Mouse (Mus musculus) embryonic facial prominence, embryonic 13.5 days (tissue): ENCODE measurements around the gene Plekha5. TPM values are rescaled to one million over a fixed set of nuclear protein-coding genes. Genes with fewer than 3 reads are reported as not detected.

ENCODE experiments used
- ATAC-seq: fragments of 200-750 bp; cut with Nextera tagmentation; 2 replicates; pipeline ENCODE4 v1.8.0; 2017; ENCODE audit warnings: low read depth; ENCODE audit not compliant: insufficient number of reproducible peaks, insufficient read depth, low FRiP score, low TSS enrichment
- H3K27ac ChIP-seq: fragments of 300-500 bp; sonication (generic); 2 replicates; pipeline ENCODE4 v1.5.1; 2015; ENCODE audit warnings: moderate library complexity, mild to moderate bottlenecking, inconsistent platforms
- H3K27me3 ChIP-seq: fragments of 300-500 bp; sonication (generic); 2 replicates; pipeline ENCODE4 v1.6.1; 2015; ENCODE audit warnings: mild to moderate bottlenecking, inconsistent platforms
- H3K36me3 ChIP-seq: fragments of 300-500 bp; sonication (generic); 2 replicates; pipeline ENCODE4 v1.6.1; 2015; ENCODE audit warnings: mild to moderate bottlenecking, inconsistent platforms
- H3K4me1 ChIP-seq: fragments of 300-500 bp; sonication (generic); 2 replicates; pipeline ENCODE4 v1.6.1; 2015; ENCODE audit warnings: inconsistent platforms
- H3K4me2 ChIP-seq: fragments of 300-500 bp; sonication (generic); 2 replicates; pipeline ENCODE4 v1.6.1; 2015; ENCODE audit warnings: moderate library complexity, mild to moderate bottlenecking, inconsistent platforms
- H3K4me3 ChIP-seq: fragments of 300-500 bp; sonication (generic); 2 replicates; pipeline ENCODE4 v1.5.1; 2015; ENCODE audit warnings: mild to moderate bottlenecking, inconsistent platforms
- H3K9ac ChIP-seq: fragments of 300-500 bp; sonication (generic); 2 replicates; pipeline ENCODE4 v1.6.1; 2015; ENCODE audit warnings: mild to moderate bottlenecking, inconsistent platforms
- H3K9me3 ChIP-seq: fragments of 300-500 bp; sonication (generic); 2 replicates; pipeline ENCODE4 v1.6.1; 2016; ENCODE audit warnings: inconsistent platforms
- WGBS: fragments of 180-500 bp; shearing (Covaris S2); methylation state at CpG from one replicate; pipeline ENCODE4 v1.1.7; 2015; ENCODE audit warnings: mixed read lengths; 5-methylcytosine and 5-hydroxymethylcytosine counted together
- polyA plus RNA-seq: library from polyadenylated mRNA; unstranded; fragments of >200 nt; fragmentation: Nextera tagmentation; extraction: Ambion mirVana; gene quantifications from 2 replicates; pipeline ENCODE4 v1.2.1, GENCODE M21; 2015

The Plekha5 gene
- polyA plus RNA-seq, 1 experiment from 2014 or later, result 42.3 TPM

DNA sequence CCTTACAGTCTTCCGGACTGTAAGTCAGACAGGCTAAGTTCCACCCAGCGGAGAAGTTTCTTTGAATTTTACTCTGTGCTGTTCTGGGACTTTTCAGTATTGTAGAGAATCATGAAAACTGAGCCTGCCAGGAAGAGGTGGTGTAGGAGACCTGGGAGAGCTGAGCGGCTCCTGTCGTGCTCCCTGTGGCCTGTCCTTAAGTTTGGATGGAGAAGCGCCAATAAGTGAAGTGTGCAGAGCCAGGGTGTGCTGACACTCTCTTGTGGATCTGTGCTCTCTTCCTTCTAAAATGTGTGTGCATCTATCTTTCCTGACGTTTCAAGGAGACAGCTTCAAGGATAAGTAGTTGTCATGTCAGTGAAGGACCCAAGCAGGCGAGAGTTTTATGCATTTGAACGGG is 5.4 kb downstream of the Plekha5 start:
- Histone ChIP-seq H3K4me2 (no peak overlapping the region), H3K27ac (no peak overlapping the region), H3K36me3 (peaks cover 44% of the 10 kb centered on the region), H3K9ac (no peak overlapping the region), H3K27me3 (no peaks in the 10 kb centered on the region), H3K4me3 (no peak overlapping the region), H3K4me1 (peaks cover 15% of the 10 kb centered on the region), H3K9me3 (no peaks in the 10 kb centered on the region)
- no peak for ATAC-seq
- 88% methylated on average over 8 of the region's 8 CpGs for WGBS

DNA sequence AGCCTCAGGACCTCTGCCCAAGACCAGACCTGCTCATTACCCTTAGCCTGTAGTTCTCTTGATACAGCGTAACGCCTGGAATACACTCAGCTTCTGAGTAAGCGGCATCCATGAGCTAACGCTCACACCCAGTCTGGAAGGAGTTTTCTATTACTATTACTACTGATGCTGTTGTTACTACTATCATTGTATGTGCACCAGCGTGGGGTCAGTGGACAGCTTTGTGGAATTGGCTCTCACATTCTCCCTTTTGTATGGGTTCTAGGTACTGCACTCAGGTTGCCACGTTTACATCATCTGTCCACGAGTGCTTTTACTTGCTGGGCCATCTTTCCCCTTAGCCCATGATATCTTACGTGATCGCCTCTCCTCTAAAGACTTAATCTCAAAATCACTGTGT is 8.5 kb downstream of the Plekha5 start:
- 96% methylated on average over 9 of the region's 9 CpGs for WGBS
- peaks cover 48% of the 10 kb centered on the region for H3K36me3 ChIP-seq

DNA sequence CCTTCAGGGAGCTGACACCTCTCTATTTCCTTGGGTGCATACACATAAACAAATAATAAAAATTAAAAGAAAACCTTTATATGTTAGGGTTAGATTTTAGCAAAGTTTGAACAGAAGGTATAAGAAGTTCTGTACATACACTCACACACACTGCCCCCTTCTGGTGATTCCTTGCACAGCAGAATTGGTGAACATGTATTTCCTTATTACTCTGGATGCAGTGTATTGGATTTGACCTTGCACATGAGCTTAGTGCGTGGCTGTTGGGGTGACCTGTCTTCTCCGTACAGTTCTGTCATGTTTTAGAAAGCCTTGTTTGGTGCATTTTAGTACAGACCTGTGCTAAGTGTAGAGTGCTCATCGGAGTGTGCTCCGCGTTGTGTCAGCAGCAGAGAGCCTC is 19.5 kb downstream of the Plekha5 start:
- Histone ChIP-seq H3K36me3 (peaks cover 3% of the 10 kb centered on the region; the same call in 1 of the 2 replicates), H3K27me3 (no peaks in the 10 kb centered on the region), H3K4me2 (no peak overlapping the region), H3K9me3 (no peaks in the 10 kb centered on the region), H3K4me1 (peaks cover 15% of the 10 kb centered on the region), H3K27ac (no peak overlapping the region), H3K9ac (no peak overlapping the region), H3K4me3 (no peak overlapping the region)
- ATAC-seq, result no peak
- WGBS, result 90% methylated on average over 5 of the region's 5 CpGs

More for the DNA sequence above, 8.5 kb downstream of the Plekha5 start:
- Histone ChIP-seq H3K9ac (no peak overlapping the region), H3K4me3 (no peak overlapping the region), H3K27me3 (no peaks in the 10 kb centered on the region), H3K4me1 (no peaks in the 10 kb centered on the region; the same call in 1 of the 2 replicates), H3K9me3 (no peaks in the 10 kb centered on the region), H3K4me2 (no peak overlapping the region), H3K27ac (no peak overlapping the region)
- ATAC-seq, result no peak

DNA sequence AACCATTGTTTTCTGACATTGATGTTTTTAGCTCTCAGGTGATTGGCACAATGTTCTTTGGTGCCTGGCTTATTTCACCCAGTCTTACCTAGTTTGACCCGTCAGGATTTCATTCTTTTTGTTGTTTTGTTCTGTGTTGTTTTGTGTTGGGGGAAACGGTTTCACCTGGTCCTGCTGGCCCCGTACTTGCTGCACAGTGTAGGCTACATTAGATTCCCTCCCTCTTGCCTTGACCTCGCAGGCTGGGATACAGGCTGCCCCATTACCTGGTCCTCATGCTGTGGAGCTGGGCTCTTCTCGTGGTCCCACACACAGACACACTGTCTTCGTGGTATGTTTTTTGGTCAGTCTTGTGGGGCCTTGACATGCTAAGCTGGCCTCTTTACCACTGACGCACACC is 20.3 kb downstream of the Plekha5 start:
- H3K27ac ChIP-seq, result no peak overlapping the region; the same call in 1 of the 2 replicates
- no peak overlapping the region for H3K4me2 ChIP-seq
- peaks cover 15% of the 10 kb centered on the region for H3K4me1 ChIP-seq
- no peak for ATAC-seq
- H3K27me3 ChIP-seq, result no peaks in the 10 kb centered on the region
- no peaks in the 10 kb centered on the region for H3K9me3 ChIP-seq
- H3K36me3 ChIP-seq, result peaks cover 3% of the 10 kb centered on the region; the same call in 1 of the 2 replicates
- no peak overlapping the region for H3K9ac ChIP-seq
- 74% methylated on average over 7 of the region's 7 CpGs for WGBS
- H3K4me3 ChIP-seq, result no peak overlapping the region

DNA sequence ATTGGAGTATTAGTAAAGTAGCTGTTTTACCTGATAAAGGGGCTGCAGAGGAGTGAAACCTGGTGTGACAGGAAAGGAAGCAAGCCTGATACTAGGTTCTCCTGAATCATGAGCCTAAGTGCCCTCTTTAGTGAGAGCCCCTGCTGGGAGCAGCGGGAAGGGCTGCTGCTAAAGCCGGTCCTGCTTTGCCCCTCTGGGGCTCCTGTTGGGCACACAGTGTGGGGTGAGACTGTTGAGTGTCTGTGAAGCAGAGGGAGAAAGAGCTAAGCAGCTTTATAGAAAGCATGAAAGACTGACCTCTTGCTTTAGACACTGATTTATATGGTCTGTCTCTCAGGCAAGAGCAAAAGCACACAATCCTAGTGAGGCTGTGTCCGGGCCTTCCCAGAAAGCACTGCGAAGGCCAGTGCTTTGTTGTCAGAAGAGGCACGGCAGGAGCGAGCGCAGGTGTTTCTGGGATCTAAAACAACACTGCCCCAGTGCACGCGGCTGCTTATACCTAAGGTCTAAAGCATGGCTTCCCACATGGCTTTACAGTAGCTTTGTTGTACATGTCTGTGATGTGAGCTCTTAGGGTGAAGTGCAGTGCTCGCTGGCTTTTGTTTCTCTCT is 21.1 kb downstream of the Plekha5 start:
- no peak for ATAC-seq
- peaks cover 15% of the 10 kb centered on the region for H3K4me1 ChIP-seq
- 39% methylated on average over 10 of the region's 10 CpGs for WGBS
- H3K36me3 ChIP-seq, result peaks cover 5% of the 10 kb centered on the region; the same call in 1 of the 2 replicates
- no peak overlapping the region; the same call in 1 of the 2 replicates for H3K27ac ChIP-seq
- no peaks in the 10 kb centered on the region for H3K27me3 ChIP-seq
- H3K9me3 ChIP-seq, result no peaks in the 10 kb centered on the region
- H3K4me3 ChIP-seq, result no peak overlapping the region
- no peak overlapping the region for H3K4me2 ChIP-seq
- H3K9ac ChIP-seq, result no peak overlapping the region

DNA sequence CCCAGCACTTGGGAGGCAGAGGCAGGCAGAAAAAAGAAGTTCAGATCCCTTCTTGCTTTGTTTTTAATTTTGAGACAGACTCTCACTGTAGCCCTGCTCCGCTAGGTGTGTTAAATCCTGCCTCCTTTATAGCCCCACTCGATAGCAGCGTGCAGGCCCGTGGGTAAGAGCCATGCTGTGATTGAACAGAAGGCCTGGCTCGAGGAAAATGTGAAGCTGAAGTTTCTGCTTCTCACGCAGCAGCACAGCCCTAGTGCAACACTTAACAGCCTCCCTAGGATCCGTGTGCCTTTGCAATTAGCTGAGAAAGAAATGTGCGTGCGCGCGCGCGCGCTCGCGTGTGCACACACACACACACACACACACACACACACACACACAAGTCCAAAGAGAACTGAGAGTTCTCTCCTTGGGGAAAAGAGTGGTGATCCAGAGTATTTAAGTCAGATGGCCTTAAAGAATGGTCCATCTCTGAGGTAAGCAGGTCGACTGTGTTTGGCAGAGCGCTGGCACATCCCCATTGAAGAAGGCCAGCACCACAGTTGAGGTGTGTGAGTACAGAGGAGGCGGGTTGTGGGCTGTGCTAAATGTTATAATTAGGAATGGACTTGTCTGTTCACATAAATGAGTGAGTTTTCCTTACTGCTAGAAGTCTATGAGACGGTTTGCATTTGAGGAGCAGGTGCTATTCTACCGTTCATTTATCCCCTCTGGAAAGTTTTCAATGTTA is 24.3 kb downstream of the Plekha5 start:
- Histone ChIP-seq H3K4me2 (no peak overlapping the region), H3K9me3 (no peaks in the 10 kb centered on the region), H3K9ac (no peak overlapping the region), H3K4me3 (no peak overlapping the region), H3K4me1 (peaks cover 15% of the 10 kb centered on the region), H3K27ac (no peak overlapping the region), H3K36me3 (peaks cover 12% of the 10 kb centered on the region), H3K27me3 (no peaks in the 10 kb centered on the region)
- ATAC-seq, result no peak
- WGBS, result 91% methylated on average over 21 of the region's 21 CpGs

DNA sequence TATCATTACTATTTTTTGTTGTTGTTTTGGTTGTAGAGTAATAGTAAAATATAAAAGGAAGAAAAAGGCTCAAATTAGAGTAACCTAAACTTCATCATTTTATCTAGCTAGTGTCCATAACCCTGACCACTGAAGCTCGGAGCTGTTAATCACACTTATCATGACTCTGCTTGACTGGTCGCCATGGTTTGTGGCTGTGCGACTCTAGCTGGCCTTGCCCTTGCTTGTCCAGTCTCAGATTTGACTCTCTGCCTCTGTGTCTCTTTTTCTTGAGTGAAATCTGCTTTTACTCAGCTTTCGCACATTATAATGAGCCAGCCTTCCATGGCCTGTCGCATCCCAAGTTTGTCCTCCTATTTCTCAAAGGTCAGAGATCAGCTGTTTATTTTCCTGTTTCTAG is 26.8 kb downstream of the Plekha5 start:
- no peak overlapping the region for H3K4me2 ChIP-seq
- peaks cover 11% of the 10 kb centered on the region; the same call in 1 of the 2 replicates for H3K4me1 ChIP-seq
- H3K4me3 ChIP-seq, result no peak overlapping the region
- no peak overlapping the region for H3K27ac ChIP-seq
- H3K27me3 ChIP-seq, result no peaks in the 10 kb centered on the region
- ATAC-seq, result no peak
- no peak overlapping the region for H3K9ac ChIP-seq
- WGBS, result 84% methylated on average over 5 of the region's 5 CpGs
- peaks cover 12% of the 10 kb centered on the region for H3K36me3 ChIP-seq
- H3K9me3 ChIP-seq, result no peaks in the 10 kb centered on the region

DNA sequence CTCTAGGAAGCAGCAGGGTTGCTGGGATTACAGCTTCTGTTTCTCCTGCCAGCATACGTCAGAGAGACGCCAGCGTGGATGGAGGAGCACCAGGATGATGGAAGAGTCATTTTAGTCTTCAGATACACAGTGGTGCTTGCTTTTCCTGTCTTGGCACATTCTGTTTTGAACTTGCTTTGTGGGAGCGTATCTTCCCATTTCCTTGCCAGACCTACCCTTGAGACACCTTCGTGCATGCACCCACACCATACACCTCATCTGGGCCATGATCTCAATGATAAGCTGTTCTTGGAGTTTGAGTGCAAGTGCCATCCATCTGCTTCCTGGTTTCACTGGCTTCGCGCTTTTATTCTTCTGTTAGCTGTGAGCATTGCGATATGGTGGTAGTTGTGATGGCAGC is 28.9 kb downstream of the Plekha5 start:
- H3K27ac ChIP-seq, result no peak overlapping the region
- H3K4me2 ChIP-seq, result no peak overlapping the region
- peaks cover 9% of the 10 kb centered on the region; the same call in 1 of the 2 replicates for H3K36me3 ChIP-seq
- H3K9me3 ChIP-seq, result no peaks in the 10 kb centered on the region
- no peak overlapping the region for H3K9ac ChIP-seq
- no peak for ATAC-seq
- WGBS, result 97% methylated on average over 8 of the region's 8 CpGs
- H3K27me3 ChIP-seq, result no peaks in the 10 kb centered on the region
- H3K4me1 ChIP-seq, result peaks cover 21% of the 10 kb centered on the region
- no peak overlapping the region for H3K4me3 ChIP-seq

DNA sequence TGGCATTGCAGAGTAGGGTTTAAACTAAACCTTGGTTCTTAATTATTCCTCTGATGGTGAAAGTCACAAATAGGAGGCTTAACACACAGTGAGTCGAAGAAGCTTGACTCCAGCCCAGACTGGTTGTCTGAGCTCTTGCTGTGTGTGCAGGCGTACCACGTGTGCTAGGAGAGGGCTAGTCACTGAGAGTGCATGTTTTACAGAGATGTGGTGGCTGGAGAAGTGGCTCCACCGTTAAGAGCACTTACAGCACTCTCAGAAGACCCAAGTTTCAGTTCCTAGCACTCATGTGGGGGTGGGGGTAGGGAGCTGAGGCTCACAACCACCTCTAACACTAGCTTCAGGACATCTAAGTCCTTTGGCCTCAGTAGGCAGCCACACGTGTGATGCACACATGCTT is 29.6 kb downstream of the Plekha5 start:
- Histone ChIP-seq H3K36me3 (peaks cover 9% of the 10 kb centered on the region; the same call in 1 of the 2 replicates), H3K4me2 (no peak overlapping the region), H3K4me1 (peaks cover 21% of the 10 kb centered on the region), H3K27me3 (no peaks in the 10 kb centered on the region), H3K9me3 (no peaks in the 10 kb centered on the region), H3K4me3 (no peak overlapping the region), H3K27ac (no peak overlapping the region), H3K9ac (no peak overlapping the region)
- no peak for ATAC-seq
- 91% methylated on average over 5 of the region's 5 CpGs for WGBS

DNA sequence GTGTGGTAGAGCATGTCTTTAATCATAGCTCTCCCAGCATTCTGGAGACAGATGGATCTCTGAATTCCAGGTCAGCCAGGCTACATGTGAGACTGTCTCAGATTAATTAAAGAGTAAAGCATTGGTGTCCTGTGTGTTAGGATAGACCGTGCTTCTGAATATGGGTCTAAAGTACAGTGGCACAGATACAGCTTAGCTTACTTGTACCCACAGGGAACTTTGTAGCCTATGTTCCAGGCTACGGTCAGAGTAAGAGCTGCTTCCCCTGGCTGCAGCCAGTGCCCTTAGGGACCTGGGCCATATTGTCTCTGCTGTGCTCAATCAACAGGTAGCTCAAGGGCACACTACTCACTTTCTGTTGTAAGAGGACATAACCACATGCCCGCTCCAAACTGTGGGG is 30.5 kb downstream of the Plekha5 start:
- Histone ChIP-seq H3K9me3 (no peaks in the 10 kb centered on the region), H3K4me1 (peaks cover 21% of the 10 kb centered on the region), H3K36me3 (peaks cover 9% of the 10 kb centered on the region; the same call in 1 of the 2 replicates), H3K27ac (no peak overlapping the region), H3K27me3 (no peaks in the 10 kb centered on the region), H3K4me2 (no peak overlapping the region), H3K4me3 (no peak overlapping the region), H3K9ac (no peak overlapping the region)
- 86% methylated on average over 3 of the region's 3 CpGs for WGBS
- ATAC-seq, result no peak; the same call in 1 of the 2 replicates

DNA sequence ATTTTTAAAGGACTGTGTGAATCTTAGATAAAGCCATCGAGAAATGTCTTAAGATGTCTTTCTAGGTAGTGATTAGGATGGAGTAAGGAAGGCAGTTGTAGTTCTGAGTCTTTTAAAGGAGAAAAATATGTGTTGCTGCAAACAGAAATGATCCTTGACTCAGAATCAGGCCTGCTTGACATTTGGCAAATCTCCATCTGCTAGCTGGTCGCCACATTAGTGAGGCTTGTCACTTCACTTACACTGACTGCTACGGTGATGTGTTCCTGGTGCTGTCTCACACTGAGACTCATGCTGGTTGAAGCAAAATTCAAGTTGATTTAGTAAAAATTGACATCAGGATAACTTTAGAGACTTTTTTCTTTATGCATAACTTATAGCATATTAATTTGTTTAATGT is 32.0 kb downstream of the Plekha5 start:
- 62% methylated on average over 3 of the region's 3 CpGs for WGBS
- peaks cover 7% of the 10 kb centered on the region; the same call in 1 of the 2 replicates for H3K36me3 ChIP-seq
- H3K9ac ChIP-seq, result no peak overlapping the region

More for the DNA sequence above, 32.0 kb downstream of the Plekha5 start:
- Histone ChIP-seq H3K9me3 (no peaks in the 10 kb centered on the region), H3K4me1 (peaks cover 21% of the 10 kb centered on the region), H3K27ac (no peak overlapping the region), H3K4me2 (no peak overlapping the region), H3K27me3 (no peaks in the 10 kb centered on the region), H3K4me3 (no peak overlapping the region)
- ATAC-seq, result no peak
